Mouse (Mus musculus) heart, postnatal 25 days (tissue): ENCODE data around the gene Phka2. TPM values are rescaled to one million over a fixed set of nuclear protein-coding genes. Genes with fewer than 3 reads are reported as not detected.

Experiments used
- DNase-seq: peaks from one replicate; pipeline ENCODE4 v3.0.0; 2022; ENCODE audit warnings: low spot score
- intact Hi-C: fragments of 180-260 bp; cut with DNase I; formaldehyde crosslinking; loops from one replicate; pipeline ENCODE4 v1.15.1; 2025
- total RNA-seq, 2 experiments: library from RNA; stranded (reverse); gene quantifications; 2 replicates each; pipeline ENCODE4 v1.2.3; 2021

Gene Phka2
- 10 to 100 TPM; 10.9 to 15.1 TPM for total RNA-seq

DNA sequence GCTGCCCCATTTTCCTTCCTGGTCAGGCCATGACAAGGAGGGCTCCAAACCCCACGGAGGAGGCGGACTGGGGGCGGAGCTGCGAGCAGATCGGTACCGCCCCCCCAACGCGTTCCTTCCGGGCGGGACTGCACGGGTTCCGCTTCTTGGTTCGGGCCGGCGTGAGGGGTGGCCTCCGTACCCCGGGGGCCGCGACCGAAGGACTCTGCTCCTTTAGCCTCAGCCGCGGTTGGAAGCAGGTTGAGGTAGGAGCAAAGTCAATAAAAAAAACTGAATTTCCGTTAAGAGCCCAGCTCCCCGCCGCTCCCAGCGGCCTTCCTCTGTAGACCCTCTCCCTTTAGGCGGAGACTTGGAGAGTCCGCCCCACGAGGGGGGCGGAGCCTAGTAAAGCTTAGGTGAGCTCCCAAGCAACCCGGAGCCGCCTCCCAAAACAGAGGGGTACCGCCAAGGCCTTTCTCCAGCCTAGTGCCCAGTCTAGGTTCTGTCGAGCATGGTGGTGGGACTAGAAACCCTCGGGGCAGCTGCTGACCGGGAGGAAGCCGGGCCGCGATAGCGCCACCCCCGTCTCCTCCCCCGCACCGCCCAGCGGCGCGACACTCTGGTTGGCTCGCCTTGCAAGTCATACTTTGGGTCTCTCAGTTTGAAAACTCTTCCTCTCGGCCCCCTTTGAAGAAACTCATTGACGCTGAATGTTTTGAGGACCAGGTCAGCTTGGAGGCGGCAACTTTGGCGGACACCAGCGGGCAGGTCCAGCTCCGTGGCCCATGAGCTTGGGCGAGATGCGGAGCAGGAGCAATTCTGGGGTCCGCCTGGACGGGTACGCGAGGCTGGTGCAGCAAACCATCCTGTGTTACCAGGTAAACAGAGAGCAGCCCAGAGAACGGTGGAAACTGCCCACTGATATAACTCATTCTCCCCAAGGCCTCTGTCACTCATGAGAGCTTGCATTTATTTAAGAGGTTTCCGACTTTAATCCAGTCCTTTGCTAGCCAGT lies at the start of gene Phka2:
TSS of gene Phka2 (plus strand) at position 119 of the 994 bp plus-strand sequence.
- intact Hi-C loops = no loop called here

DNA sequence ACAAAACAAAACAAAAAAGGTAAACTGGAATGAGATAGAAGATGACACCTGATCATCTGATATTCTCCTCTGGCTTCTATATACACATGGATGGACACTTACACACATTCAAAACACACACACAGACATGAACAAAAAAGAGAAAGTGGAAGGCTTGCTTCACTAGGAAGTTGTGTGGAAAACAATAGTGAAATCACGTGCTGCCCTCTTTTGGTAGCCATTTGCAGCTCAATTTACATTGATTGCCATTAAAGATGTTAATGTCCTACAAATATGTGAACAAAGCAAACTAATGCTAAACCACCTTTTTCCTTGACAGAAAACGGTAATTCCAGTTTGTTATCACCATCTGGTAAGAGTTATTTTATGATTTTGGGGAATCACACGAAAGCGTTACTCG lies 46.3 kb upstream of the Phka2 start:
- no peak for DNase-seq
- intact Hi-C loops = no loop called here

More for the DNA sequence above, at the start of gene Phka2:
- peak; percentile 77 for DNase-seq

DNA sequence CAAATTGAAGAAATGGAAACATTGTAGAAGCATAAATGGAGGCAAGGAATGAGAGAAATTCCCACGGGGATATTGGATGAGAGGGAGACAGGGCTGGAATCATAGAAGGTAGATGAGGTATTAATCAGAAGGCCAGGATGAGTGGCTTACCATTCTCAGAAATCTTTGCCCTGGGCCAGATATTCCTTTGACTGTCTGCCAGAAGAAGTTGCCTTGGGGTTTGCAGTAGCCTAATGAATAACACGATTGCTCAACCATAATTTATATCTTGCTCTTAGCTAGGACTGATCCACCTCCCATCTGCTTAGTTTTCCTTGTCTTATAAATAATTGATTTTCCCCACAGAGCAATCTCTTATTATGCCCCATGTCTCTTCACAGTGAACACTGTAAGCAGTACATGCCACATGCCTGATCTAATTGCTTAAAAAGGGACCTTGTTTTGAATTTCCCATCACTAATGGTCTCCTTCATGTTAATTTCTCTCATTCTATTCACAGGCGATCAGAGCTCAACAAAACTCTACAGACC lies 30.6 kb upstream of the Phka2 start:
- no peak for DNase-seq
- intact Hi-C loops = no loop called here

DNA sequence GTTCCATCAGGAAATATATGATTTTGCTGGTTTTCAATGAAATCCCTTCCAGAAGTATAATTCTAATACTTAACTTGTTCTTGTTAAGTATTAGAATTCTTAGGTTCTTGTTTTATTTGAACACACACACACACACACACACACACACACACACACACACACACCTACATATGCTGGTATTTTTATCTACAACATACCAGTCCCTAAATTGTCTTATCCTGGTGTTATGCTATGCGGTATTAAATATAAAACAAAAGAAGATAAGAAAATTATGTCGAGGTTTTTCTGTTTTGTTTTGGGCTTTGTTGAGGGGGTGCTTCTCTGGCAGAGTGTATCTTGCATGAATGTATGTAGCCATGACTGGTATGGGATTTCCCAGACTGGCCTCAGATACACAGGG lies 12.2 kb upstream of the Phka2 start:
- DNase-seq = no peak
- intact Hi-C loops = no loop called here

DNA sequence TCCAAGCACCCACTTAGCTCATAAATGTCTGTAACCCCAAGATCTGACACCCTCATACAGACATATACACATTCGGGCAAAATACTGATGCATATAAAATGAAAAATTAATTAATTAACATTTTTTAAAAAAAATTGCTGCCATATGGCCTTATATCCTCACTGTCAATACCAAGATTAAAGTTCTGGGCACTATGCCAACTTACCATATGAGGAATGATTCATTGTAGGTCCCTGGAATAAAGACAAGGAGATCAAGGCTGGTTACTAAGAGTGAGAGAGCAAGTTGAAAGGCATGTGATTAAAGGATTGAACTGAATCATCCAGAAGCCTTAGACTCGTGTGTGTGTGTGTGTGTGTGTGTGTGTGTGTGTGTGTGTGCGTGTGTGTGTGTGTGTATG lies 7.6 kb upstream of the Phka2 start:
- intact Hi-C loops = no loop called here

DNA sequence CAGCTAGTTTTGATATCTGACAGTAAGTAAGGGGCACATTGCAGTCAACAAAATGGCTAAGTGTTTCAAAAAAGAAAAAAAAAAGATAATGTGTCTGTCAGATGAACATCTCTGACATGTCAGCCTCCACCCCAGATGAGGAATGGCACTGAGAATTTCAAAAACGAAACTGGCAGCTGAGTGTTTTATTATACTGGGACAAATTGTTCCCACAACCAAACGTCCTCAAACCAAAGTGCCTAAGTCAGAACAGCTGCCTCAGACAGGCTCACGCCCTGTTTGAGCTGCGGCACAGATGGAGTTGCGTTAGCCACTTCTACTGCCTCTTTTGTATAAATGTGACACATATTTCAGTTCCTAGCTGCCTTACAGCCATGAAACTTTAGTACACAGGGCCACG lies 7.0 kb upstream of the Phka2 start:
- DNase-seq = no peak
- intact Hi-C loops = no loop called here

More for the DNA sequence above, 7.6 kb upstream of the Phka2 start:
- no peak for DNase-seq

DNA sequence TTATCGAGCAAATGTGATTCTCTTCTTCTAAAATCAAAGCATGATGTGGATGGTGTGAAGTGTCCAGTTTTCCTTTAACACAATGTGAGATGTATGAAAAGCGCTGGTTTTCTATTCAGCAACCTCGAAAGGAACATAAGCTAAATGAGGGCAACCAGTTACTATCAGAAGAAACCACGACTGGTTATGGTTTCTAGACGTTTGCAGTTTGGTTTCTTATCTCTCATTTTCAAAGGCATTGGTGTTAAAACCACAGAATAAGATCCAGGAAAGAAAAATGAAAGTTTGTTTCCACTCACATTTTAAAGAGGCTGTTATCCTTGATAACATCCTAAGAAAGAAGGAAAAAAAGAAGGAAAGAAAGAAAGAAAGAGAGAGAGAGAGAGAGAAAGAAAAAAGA lies 5.5 kb upstream of the Phka2 start:
- intact Hi-C loops = no loop called here
- DNase-seq = no peak

DNA sequence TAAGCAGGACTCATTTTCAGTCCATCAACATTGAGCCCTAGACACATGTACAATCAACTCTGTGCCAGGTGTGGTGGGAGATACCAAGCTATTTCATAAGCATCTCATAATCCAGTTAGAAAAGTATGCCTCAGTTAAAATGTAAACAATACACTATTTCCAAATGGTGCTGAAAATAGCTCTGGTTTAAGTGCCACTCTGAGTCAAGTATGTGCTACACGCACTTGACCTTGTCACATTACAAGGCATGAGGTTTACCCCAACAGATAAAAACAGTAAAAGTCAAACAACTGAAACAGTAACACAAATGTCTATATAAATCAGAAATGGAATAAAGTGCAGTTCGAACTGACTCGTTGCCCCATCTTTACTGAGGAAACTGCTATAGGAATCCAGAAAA lies 871 bp upstream of the Phka2 start:
- intact Hi-C loops = no loop called here
- no peak for DNase-seq

DNA sequence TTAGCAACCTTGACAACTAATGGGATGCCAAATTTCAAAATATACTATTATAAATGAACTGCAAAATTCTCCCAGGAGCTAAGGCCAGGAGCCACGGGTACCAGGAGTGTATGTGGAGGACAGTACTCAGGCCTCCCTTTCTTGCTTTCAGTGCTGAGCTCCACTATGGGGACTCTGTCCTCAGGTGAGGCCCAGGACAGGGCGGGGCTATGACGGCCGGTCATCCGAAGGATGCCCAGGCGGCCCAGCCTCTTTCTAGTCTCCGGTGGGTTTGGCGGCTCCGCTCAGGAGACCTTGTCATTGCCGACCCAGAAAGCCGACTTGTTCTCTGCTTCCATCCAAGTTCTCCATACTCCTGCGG lies 299 bp upstream of the Phka2 start:
- DNase-seq = no peak
- intact Hi-C loops = no loop called here

DNA sequence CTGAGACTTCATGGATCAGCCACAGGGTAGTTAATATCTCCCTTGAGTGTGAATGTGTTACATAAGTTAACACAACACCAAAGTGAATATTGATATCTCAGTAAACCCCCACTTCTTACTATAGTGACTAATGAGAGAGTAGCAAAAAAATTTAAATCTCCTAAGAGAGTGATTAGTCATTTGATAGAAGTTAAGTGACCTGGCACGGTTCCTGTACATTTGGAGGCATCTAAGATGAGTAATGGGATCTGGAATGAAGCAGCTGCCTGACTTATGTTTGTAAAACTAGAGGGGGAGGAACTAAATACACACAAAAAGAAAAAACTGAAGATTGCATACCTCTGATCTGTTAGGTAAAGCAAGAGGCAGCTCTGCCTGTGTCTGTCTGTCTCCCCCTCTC lies 7.1 kb downstream of the Phka2 start:
- intact Hi-C loops = loop anchor here (5.0 kb wide), 1 partner anchor 1738 kb away; no protein-coding TSS in a partner anchor
- no peak for DNase-seq

DNA sequence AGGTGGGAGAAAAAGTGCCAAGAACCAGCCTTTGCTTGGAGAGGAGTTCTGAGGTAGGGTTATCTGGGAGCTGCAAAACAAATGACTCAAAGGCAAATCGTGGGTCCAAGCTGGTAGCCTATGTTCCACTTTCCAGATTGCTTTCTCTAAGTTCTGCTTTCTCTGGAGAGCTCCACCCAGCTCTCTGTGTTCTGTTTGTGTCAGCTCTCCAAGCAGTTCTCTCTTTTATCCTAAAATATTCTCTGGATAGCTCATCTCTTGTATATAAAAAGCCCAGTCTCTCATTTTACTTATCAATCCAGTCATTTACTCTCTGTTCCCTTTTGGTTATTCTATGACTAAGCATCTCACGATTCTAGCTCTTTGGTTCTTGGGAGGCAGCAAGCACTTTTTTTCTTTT lies 8.2 kb downstream of the Phka2 start:
- intact Hi-C loops = no loop called here
- DNase-seq = no peak

DNA sequence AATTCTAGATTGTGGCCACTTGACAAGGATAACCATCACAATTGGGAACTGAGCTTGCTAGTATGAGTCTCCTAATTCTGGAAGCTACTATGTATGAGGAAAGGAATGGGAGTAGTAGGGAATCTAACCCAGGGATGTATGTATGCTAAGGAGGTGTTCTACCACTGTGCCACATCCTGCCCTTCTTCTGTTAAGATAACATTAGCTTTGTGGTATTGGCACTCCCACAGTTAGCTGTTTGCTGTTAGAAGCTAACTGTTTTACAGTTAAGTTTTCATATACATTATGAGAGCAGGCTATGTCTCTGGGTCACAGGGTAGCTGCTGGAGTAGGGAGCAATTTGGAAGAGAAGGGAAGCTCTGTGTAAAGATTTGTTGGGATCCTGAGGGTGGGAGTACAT lies 14.1 kb downstream of the Phka2 start:
- DNase-seq = no peak
- intact Hi-C loops = no loop called here

DNA sequence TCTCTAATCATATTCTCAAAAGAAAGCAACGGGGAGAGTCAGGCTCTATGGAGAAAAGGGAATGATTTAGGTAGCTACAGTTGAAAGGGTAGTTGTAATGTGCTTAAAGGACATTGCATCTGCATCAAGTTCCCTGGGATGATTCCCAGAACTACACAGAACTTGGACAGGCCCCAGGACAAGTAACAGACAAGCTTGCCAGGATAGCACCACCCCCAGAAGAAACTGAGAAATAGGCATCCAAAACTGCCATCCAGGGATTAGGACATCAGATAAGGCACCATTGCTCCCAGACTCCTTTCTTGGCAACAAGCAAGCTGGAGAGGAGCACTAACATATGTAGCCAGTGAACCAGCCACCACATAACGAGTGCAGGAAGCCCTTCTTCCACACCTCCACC lies 40.8 kb downstream of the Phka2 start:
- DNase-seq = no peak
- intact Hi-C loops = no loop called here

DNA sequence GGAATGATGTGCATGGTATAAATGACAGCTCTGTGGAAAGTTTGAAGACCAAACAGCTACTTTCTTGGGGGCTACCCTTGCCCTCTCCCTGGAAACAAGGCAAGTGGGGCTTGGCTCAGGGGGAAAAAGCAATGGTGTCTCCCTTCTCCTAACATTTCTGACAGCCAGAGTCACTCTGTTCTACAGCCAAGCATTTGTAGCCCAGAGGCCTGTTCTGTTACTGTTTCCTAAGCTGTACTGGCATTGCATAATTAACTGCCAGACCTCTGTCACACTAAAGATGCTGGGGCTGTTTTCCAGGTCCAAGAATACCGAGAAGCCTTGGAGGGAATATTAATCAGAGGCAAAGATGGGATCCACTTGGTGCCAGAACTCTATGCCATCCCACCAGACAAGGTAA lies 46.9 kb downstream of the Phka2 start:
- no peak for DNase-seq
- intact Hi-C loops = no loop called here

DNA sequence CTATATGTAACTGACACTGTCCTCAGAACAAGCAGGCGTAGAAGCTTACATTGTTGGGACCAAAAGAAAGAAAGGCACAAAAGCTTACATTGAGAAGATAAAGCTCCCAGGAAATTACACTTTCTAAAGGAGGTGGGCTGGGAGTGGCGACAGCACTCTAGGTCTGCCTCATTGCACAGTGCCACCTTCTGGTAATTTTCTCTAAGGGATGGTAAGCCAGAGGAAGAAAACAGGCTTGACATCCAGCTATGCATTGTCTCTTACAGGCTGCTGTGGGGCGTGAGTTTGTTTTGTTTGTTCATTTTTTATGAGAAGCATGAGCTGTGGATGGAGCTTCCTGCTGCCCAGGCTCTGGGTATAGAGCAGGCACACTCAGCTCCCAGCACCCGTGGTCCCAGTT lies 50.1 kb downstream of the Phka2 start:
- DNase-seq = no peak

DNA sequence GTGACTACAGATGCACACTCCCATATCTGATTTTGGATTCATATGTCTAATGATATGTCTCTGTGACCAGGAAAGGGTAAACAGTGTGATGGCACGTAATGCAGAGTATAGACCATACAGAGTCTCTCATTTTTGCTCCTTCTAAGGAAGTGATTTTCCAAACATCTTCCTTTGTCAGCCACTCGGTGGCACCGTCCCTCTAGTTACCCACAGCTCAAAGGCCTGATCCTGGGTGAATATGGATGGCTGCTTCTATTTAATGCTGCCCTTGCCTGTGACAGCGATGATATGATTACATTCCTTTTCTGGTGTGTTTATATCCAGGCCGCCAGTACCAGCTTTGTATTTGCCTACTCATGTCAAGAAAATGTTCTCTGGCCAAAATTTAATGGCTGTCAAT lies 81.6 kb downstream of the Phka2 start:
- intact Hi-C loops = loop anchor here (10.0 kb wide), 1 partner anchor 451 kb away; no protein-coding TSS in a partner anchor
- DNase-seq = no peak

More for the DNA sequence above, 50.1 kb downstream of the Phka2 start:
- intact Hi-C loops = loop anchor here (2.0 kb wide), 1 partner anchor 101 kb away; no protein-coding TSS in a partner anchor

DNA sequence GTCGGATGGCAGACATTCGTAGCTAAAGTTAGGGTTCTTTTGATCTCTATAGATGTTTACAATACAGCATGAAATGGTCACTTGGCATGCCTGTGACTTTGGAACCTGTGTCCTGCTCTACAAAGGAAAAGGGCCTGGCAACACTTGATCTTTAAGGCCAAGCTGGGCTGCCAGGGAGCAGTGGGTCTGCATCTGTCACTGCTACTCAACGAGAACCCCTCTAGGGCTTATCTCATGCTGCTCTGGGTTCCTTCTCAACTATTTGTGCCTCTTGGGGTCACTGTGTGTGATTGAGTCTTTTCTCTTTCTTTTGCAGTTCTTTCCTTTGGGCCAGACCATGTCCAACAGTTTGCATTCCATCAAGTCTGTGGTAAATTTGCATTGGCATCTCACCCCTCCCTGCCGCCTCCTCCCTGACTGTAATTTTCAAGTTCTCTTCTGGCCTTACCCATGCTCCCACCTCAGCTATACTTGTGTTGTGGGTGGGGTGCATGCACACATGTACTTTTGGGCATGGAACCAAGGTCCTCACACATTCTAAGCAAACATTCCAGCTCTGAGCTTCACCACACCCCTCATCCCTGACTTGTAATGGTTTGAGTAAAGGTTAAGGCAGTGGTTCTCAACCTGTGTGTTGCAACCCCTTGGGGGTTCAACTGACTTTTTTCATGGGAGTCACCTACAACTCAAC lies 82.3 kb downstream of the Phka2 start:
- DNase-seq = no peak
- intact Hi-C loops = loop anchor here (10.0 kb wide), 1 partner anchor 451 kb away; no protein-coding TSS in a partner anchor

DNA sequence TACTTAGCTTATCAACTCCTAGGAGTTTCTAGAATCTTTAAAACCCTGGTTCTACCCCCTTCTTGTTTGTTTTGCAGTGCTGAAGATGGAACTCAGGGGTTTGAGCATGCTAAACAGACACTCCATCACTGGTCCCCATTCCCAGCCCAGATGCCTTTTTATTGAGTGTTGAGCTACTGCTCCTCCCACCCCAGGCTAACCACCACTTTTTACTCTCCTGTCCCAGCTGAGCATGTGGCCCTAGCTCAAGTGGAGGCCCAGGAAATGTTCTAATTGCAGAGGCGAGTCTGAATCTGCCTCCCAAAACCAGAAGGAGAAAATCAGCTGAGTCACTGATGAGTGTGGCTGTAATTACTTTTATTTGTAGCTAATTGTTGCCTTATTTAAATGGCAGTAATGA lies 83.1 kb downstream of the Phka2 start:
- no peak for DNase-seq
- intact Hi-C loops = loop anchor here (10.0 kb wide), 1 partner anchor 450 kb away; no protein-coding TSS in a partner anchor

DNA sequence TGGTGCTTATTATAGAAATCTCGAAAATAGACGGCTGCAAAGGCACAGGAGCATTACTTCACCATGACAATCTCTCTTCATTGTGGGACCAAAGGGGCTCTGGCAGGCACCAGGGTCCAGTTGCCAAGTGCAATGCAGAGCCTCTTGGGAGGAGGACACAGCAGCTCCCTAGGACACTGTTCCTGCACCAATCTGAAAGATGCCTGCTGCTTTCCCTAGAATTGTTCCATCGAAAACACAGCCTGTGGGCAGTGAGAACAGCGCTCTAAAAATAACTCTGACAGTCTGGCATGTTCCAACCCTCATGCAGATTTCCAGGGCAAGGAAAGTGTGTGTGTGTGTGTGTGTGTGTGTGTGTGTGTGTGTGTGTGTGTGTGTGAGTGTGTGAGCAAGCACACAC lies 86.6 kb downstream of the Phka2 start:
- intact Hi-C loops = loop anchor here (10.0 kb wide), 1 partner anchor 446 kb away; no protein-coding TSS in a partner anchor
- no peak for DNase-seq

DNA sequence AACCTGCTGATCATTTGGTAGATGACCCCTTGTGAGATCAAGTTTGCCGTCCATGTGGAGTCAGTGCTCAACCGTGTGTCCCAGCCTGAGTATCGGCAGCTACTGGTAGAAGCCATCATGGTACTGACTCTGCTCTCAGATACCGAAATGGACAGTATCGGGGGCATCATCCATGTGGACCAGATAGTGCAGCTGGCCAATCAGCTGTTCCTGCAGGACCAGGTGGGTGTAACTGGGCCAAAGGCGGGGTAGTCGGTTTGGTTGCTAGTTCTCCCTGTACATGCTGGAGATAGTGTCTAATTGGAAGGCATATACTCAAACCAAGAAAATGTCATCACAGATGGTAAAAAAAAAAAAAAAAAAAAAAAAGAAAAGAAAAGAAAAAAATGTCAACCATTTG lies 88.2 kb downstream of the Phka2 start:
- intact Hi-C loops = no loop called here
- DNase-seq = no peak

DNA sequence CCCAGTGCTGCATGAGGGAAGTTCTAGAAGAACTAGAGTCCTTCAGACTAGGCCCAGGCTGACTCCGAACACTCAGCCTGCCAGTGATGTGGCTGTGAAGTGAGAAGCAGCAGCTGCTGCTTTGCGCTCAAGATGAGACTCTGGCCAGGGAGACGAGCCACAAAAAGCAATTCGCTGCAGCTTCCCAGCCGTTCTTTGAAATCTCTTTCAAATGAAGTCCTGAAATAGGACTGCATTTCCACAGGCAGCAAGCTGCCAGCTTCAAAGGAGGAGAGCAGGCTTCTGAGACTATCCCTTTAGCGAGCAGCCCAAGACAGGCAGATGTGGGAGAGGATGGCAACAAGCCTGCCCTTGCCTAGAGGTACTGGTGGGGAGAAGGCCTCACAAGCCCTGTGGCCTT lies 91.0 kb downstream of the Phka2 start:
- intact Hi-C loops = no loop called here
- DNase-seq = no peak
